Mouse (Mus musculus): ENCODE measurements around the gene Slc25a41.
A peak's percentile ranks its signal among the peaks of the same experiment; 100 is the strongest.

Slc25a41 gene

GRCm38 (mm10) chr17:57038978-57039377, 2.5 kb downstream of the Slc25a41 start:
- no peak for DNase-seq

- no peak for DNase-seq
Observed at GRCm38 (mm10) chr17:57032854-57033253, 8.6 kb downstream of the Slc25a41 start.

- peak; percentile 98 to 99 for DNase-seq
Observed at GRCm38 (mm10) chr17:57031661-57032420, 9.6 kb downstream of the Slc25a41 start.

- peak in 1 of 2 experiments; percentile 72 for DNase-seq
Observed at GRCm38 (mm10) chr17:57030931-57031660, 10.4 kb downstream of the Slc25a41 start, which contains the start of gene Khsrp. Gene Khsrp, minus strand, starts transcription at chr17:57031522.

GRCm38 (mm10) chr17:57029691-57030090, 11.8 kb downstream of the Slc25a41 start:
- no peak for DNase-seq

GRCm38 (mm10) chr17:57027471-57027870, 14.0 kb downstream of the Slc25a41 start:
- no peak for DNase-seq

GRCm38 (mm10) chr17:57020960-57021359, 20.5 kb downstream of the Slc25a41 start:
- DNase-seq: no peak

GRCm38 (mm10) chr17:57019693-57020092, 21.8 kb downstream of the Slc25a41 start:
- DNase-seq: no peak

GRCm38 (mm10) chr17:57012245-57012795, 29.1 kb downstream of the Slc25a41 start:
- no peak for DNase-seq

- DNase-seq: peak; percentile 95 to 97
Observed at GRCm38 (mm10) chr17:57011236-57012141, 30.0 kb downstream of the Slc25a41 start, which contains the start of the genes Gtf2f1 and Gm17949. Gene Gtf2f1, minus strand, starts transcription at chr17:57011288. Gene Gm17949, plus strand, starts transcription at chr17:57011469.

- DNase-seq: no peak
Observed at GRCm38 (mm10) chr17:57010911-57011235, 30.6 kb downstream of the Slc25a41 start.

- no peak for DNase-seq
Observed at GRCm38 (mm10) chr17:57007137-57007905, 34.1 kb downstream of the Slc25a41 start.

- no peak for DNase-seq
Observed at GRCm38 (mm10) chr17:57003994-57004393, 37.5 kb downstream of the Slc25a41 start.

- no peak for DNase-seq
Observed at GRCm38 (mm10) chr17:57001228-57001627, 40.2 kb downstream of the Slc25a41 start.

GRCm38 (mm10) chr17:56999968-57000609, 41.4 kb downstream of the Slc25a41 start, which contains the start of gene Pspn:
Gene Pspn, minus strand, starts transcription at chr17:57000018.
- no peak for DNase-seq

- DNase-seq: no peak
Observed at GRCm38 (mm10) chr17:56999414-56999813, 42.0 kb downstream of the Slc25a41 start.

- DNase-seq: peak; percentile 93 to 95
Observed at GRCm38 (mm10) chr17:56997029-56997667, 44.3 kb downstream of the Slc25a41 start, which contains the start of gene Alkbh7. Gene Alkbh7, plus strand, starts transcription at chr17:56997339.

- no peak for DNase-seq
Observed at GRCm38 (mm10) chr17:56996506-56996905, 44.9 kb downstream of the Slc25a41 start.

- DNase-seq: no peak
Observed at GRCm38 (mm10) chr17:56995046-56995445, 46.4 kb downstream of the Slc25a41 start.

GRCm38 (mm10) chr17:56990966-56991365, 50.5 kb downstream of the Slc25a41 start:
- peak in 1 of 2 experiments; percentile 4 for DNase-seq
